Mouse (Mus musculus) left cerebral cortex, adult 6 months (tissue): ENCODE data around the gene Celsr3. TPM values are rescaled to one million over a fixed set of nuclear protein-coding genes. Genes with fewer than 3 reads are reported as not detected.

ENCODE experiments used
- long read RNA-seq, 2 experiments: library from polyadenylated mRNA; unstranded; transcript quantifications; one replicate each; pipeline ENCODE4 v2.0.0; 2019 to 2020
- polyA plus RNA-seq: library from polyadenylated mRNA; unstranded; fragments of <200 nt; fragmentation: Nextera tagmentation; gene quantifications from 2 replicates; pipeline ENCODE4 v1.2.3, GENCODE M21; 2021

The Celsr3 gene
- 2.2 and 3.1 TPM in 2 replicates for polyA plus RNA-seq
- long read RNA-seq, experiment 1, partial matches to known transcripts, result 20 of 24 reads
- long read RNA-seq, experiment 1, other reads (novel, unspliced or antisense), result 4 of 24 reads
- long read RNA-seq, experiment 2, result 0 reads

GRCm38 (mm10) chr9:108825820-108826699, at the start of gene Celsr3:
Celsr3 (plus strand) TSS chr9:108826320.

DNA sequence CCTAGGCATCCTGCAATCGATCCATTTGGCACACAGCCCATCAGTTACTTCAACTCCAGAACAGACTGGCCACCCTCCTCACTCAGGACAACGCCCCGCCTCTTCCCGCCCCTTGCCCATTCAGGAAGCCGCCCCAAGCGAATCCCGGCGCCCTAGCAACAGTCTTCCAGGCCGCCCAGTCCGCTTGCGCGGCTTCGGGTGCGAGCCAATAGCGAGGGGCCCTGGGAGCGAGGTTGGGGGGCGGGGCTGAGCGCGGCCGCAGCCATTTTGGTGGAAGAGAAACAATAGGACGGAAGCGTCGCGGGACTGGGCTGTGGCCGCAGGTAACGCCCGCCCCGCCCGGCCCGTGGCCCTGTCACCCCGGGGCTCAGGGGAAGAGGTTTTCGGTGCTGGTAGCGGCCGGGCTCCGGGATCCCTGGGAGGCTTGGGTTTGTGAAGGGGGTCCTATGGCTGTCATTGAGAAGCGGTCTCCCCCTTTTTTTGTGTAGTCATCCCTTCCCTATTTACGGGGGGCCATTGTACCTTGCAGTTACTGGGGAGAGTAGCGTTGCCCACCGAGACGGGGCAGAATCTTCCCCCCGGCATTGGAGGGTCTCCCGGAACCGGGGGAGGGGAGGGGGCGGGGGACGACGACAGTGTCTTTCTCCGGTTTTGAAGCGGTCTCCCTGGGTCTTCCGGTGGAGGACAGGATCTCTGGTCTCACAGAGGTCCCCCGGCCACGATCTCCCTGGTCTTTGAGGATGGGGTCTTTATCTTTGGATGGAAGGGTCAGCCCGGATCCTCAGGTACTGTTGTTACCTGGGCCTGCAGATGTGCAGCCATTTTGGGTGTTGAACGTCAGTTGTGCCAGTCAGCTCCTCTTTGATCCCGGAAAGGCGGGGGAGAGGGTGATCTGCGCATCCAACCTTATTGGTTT, 42.3 kb upstream of the Celsr3 start, which contains the start of gene Ip6k2:
Gene Ip6k2 (plus strand): TSS at position 249 of the 916 bp plus-strand sequence.

GRCm38 (mm10) chr9:108808163-108808665, 17.9 kb upstream of the Celsr3 start, which contains the start of gene Nckipsd:
Nckipsd (plus strand) TSS chr9:108808368.

GRCm38 (mm10) chr9:108852976-108853375, 26.9 kb downstream of the Celsr3 start, which contains the start of gene Slc26a6:
Slc26a6 (plus strand) TSS chr9:108853283.

Other genes with a start within 250 kb of the Celsr3 start
- 34.9 and 43.3 TPM in 2 replicates for gene Wdr6, start 247.6 kb upstream of the Celsr3 start, polyA plus RNA-seq
- gene P4htm, start 228.7 kb upstream of the Celsr3 start, polyA plus RNA-seq, result 125 and 139 TPM in 2 replicates
- gene Arih2, start 176.9 kb upstream of the Celsr3 start, polyA plus RNA-seq, result 16.5 and 22.1 TPM in 2 replicates
- 8.5 and 11.6 TPM in 2 replicates for gene Slc25a20, start 164.2 kb upstream of the Celsr3 start, polyA plus RNA-seq
- 7.0 and 16.0 TPM in 2 replicates for gene Prkar2a, start 137.0 kb upstream of the Celsr3 start, polyA plus RNA-seq
- gene Ip6k2, start 42.5 kb upstream of the Celsr3 start, polyA plus RNA-seq, result 22.3 and 29.4 TPM in 2 replicates
- 39.1 and 47.3 TPM in 2 replicates for gene Nckipsd, start 18.0 kb upstream of the Celsr3 start, polyA plus RNA-seq
- 5.9 and 8.2 TPM in 2 replicates for gene Slc26a6, start 27.0 kb downstream of the Celsr3 start, polyA plus RNA-seq
- gene Tmem89, start 88.3 kb downstream of the Celsr3 start, polyA plus RNA-seq, result 0.72 and 1.1 TPM in 2 replicates
- 529 and 727 TPM in 2 replicates for gene Uqcrc1, start 110.3 kb downstream of the Celsr3 start, polyA plus RNA-seq
- 0.01 TPM in 1 of 2 replicates, not detected in the other for gene Col7a1, start 127.3 kb downstream of the Celsr3 start, polyA plus RNA-seq
- gene Ucn2, start 159.7 kb downstream of the Celsr3 start, polyA plus RNA-seq, result not detected in 2 replicates
- gene Pfkfb4, start 165.5 kb downstream of the Celsr3 start, polyA plus RNA-seq, result 5.0 and 6.6 TPM in 2 replicates
- gene Shisa5, start 212.2 kb downstream of the Celsr3 start, polyA plus RNA-seq, result 144 and 161 TPM in 2 replicates
- gene Trex1, start 233.4 kb downstream of the Celsr3 start, polyA plus RNA-seq, result 10.1 and 12.5 TPM in 2 replicates
- 15.6 and 21.1 TPM in 2 replicates for gene Atrip, start 247.8 kb downstream of the Celsr3 start, polyA plus RNA-seq